Mouse (Mus musculus) testis, adult 2 months (tissue): ENCODE data around the gene Ptprd. TPM values are rescaled to one million over a fixed set of nuclear protein-coding genes. Genes with fewer than 3 reads are reported as not detected.
"Not testable (repeated sequence)": the region's sequence is repeated elsewhere in the genome, so short reads cannot be mapped to it uniquely, and the experiment has no call there.

Source experiments
- H3K27ac ChIP-seq: fragments of 200-500 bp; 2 replicates; pipeline ENCODE4 v1.5.1; 2012; ENCODE audit warnings: low read depth, low read length; ENCODE audit not compliant: control insufficient read depth, insufficient read depth
- H3K27me3 ChIP-seq: fragments of 200-500 bp; 2 replicates; pipeline ENCODE4 v1.6.1; 2012; ENCODE audit warnings: mild to moderate bottlenecking, low read length, moderate library complexity; ENCODE audit not compliant: control insufficient read depth, insufficient read depth
- H3K36me3 ChIP-seq: fragments of 200-500 bp; 2 replicates; pipeline ENCODE4 v1.6.1; 2012; ENCODE audit warnings: mild to moderate bottlenecking, low read length; ENCODE audit not compliant: control insufficient read depth, insufficient read depth
- H3K4me1 ChIP-seq: fragments of 200-500 bp; 2 replicates; pipeline ENCODE4 v1.6.1; 2012; ENCODE audit warnings: low read length; ENCODE audit not compliant: control insufficient read depth, insufficient read depth
- H3K4me3 ChIP-seq: fragments of 200-500 bp; 2 replicates; pipeline ENCODE4 v1.5.1; 2012; ENCODE audit warnings: low read depth, mild to moderate bottlenecking, low read length, moderate library complexity, mixed read lengths; ENCODE audit not compliant: control insufficient read depth
- CTCF ChIP-seq: fragments of 200-500 bp; IDR thresholded peaks from 2 replicates; pipeline ENCODE4 v1.5.1; 2012; ENCODE audit warnings: low read depth, mild to moderate bottlenecking, inconsistent platforms, low read length, moderate library complexity; ENCODE audit not compliant: control insufficient read depth, insufficient read depth, insufficient replicate concordance
- POLR2A ChIP-seq: fragments of 200-500 bp; IDR thresholded peaks from 2 replicates; pipeline ENCODE4 v1.6.1; 2012; ENCODE audit warnings: low read depth, mild to moderate bottlenecking, inconsistent platforms, low read length, moderate library complexity; ENCODE audit not compliant: control insufficient read depth
- polyA plus RNA-seq: library from polyadenylated mRNA; depleted of rRNA; stranded (reverse); fragments of >200 nt; gene quantifications from 2 replicates; pipeline ENCODE4 v1.2.3, GENCODE M21; 2012

Gene Ptprd
- polyA plus RNA-seq, 1 experiment, result 3.4 TPM

DNA sequence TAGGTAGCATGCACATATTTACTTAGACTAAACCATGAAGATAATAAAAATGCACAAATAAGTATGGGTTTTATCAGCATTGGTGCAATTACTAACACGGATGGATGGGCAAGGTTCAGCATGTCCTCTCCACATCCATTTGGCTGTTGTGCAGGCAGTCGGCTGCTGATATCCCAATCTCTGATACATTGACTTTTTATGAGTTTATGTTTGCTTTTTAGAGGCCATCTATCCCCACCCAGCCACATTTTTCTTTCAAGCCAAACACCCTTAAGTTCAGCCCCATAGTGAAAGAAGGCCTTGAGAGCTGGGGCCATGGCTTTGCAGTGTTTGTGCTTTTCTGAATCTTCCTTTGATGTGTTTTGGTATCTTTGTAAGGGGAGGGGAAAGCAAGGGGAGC, 2166.1 kb downstream of the Ptprd start:
- TF ChIP-seq CTCF, result no peak
- no peak for TF ChIP-seq POLR2A
- Histone ChIP-seq H3K4me1 (no peaks in the 10 kb centered on the region), H3K27ac (no peak overlapping the region), H3K36me3 (no peaks in the 10 kb centered on the region), H3K4me3 (no peak overlapping the region), H3K27me3 (no peaks in the 10 kb centered on the region)

DNA sequence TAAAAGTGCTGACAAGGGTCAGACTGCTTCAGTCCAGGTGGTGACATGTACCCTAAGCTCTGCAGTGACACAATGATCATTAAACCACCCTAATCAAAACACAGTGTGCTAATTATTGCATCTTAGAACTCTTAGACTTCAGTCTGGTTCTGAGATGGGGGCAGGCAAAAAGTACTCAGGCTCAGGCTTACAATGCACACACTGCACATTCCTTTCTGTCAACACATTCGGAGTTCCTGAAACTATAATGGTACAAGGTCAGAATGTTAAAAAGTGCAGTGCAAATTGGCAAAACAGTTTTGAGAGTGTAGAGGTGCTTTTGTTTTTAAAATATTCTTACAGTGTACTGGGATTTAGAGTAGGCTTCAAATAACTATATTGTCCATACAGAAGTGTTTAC, 2167.0 kb downstream of the Ptprd start:
- Histone ChIP-seq H3K27ac (no peak overlapping the region), H3K27me3 (no peaks in the 10 kb centered on the region), H3K4me1 (no peaks in the 10 kb centered on the region), H3K4me3 (no peak overlapping the region), H3K36me3 (no peaks in the 10 kb centered on the region)
- TF ChIP-seq CTCF (no peak), POLR2A (no peak)

DNA sequence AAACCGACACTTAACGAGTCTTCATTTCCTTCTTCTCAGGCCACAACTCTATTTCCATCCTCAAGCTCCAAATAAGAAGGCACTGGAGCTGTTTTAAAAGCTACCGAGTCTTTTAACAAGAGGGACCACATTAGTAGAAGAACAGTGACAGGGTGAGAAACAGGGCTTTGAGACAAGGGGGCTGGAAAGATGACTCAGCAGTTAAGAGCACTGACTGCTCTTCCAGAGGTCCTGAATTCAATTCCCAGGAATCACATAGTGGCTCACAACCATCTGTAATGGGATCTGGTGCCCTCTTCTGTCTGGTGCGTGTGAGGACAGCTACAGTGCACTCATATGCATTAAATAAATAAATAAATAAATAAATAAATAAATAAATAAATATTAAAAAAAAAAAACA, 2174.6 kb downstream of the Ptprd start:
- H3K4me1 ChIP-seq, H3K27ac ChIP-seq, H3K36me3 ChIP-seq, H3K4me3 ChIP-seq, H3K27me3 ChIP-seq: not testable (repeated sequence)

DNA sequence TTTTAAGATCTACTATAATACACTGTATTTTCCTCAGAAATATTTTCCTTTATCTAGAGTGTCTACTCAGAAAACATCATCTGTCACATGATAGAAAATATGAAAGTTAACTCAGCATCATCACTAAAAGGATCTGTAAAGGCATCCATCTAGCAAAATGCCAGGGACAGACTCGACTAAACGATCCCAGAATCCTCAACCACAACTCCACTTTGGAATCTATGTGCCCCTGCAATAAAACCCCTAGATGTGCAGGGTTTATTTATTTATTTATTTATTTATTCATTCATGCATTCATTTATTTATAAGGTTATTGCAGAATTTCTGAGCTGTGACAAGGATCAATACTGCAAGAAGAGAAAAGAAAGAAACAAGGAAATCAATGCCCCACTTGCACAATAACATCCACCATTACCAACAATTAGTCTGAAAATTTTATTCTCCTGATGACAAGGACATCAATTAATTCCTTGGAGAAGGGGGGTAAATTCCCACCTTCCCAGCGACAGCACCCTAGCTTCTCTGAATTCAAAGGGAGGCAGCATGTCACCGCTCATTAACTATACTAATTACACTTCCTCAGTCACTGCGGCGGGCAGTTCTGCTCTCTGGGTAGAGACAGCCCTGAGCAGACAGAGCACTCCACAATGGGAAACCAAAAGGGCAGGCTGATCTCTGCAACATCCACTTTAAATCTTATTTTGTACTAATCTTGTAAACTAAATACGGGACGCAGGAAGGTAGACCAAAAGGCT, 2186.0 kb downstream of the Ptprd start:
- TF ChIP-seq POLR2A, result no peak
- TF ChIP-seq CTCF, result no peak
- H3K36me3 ChIP-seq, result no peaks in the 10 kb centered on the region
- H3K27me3 ChIP-seq, result no peaks in the 10 kb centered on the region
- H3K27ac ChIP-seq, result no peak overlapping the region
- no peak overlapping the region for H3K4me3 ChIP-seq
- no peaks in the 10 kb centered on the region for H3K4me1 ChIP-seq

DNA sequence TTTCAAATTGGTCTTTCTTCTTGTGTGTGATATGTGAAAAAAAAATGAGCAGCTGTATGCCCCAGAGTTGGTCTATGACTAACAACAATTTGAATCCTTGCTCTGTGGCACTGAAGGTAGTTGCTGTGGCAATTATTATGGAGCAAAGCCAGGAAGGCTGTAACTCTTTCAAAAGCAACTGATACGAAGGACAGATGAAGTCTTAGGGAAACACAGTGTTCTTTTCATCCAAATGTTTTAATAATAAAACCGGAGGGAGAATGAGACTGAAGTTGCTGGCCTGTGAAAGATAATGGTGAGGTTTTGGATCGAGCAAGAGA, 2187.3 kb downstream of the Ptprd start:
- H3K27me3 ChIP-seq, result no peaks in the 10 kb centered on the region
- H3K27ac ChIP-seq, result no peak overlapping the region
- H3K36me3 ChIP-seq, result no peaks in the 10 kb centered on the region

DNA sequence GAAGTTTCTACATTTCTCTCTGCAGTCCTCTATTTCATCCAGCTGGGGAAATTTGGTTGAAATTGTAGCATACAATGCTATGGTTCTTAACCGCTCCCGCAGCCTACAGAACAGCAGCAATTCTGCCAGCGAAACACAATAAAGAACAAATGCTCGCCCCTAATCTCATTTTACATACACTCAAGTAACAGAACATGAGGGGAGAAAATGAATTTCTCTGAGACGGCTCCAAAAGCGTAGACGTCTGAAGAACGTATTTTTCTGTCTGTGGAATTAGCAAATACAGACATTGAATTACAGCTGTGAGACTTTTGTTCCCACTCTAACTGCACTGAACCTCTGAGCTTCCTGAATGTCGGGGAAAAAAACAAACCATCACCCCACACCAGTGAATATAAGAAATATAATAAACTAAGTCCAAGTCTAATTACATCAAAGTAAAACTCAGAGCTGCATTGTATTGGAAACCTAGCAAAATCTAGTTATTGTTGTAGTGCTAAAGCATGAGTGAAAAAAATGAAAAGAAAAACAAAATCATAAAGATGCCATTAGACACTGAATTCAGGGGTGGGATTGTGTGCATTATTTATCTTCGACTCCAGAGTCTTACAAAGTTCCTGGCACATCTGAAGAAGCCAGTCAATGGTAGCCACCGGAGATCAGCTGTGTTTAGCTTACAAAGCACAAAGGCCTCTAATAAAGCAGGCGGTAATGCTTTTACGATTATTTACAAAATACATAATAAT, 2187.8 kb downstream of the Ptprd start:
- Histone ChIP-seq H3K36me3 (no peaks in the 10 kb centered on the region), H3K27me3 (no peaks in the 10 kb centered on the region), H3K27ac (no peak overlapping the region), H3K4me3 (no peak overlapping the region), H3K4me1 (no peaks in the 10 kb centered on the region)
- no peak for TF ChIP-seq CTCF
- no peak for TF ChIP-seq POLR2A

More for the DNA sequence above, 2187.3 kb downstream of the Ptprd start:
- TF ChIP-seq POLR2A, result no peak
- no peak for TF ChIP-seq CTCF
- no peak overlapping the region for H3K4me3 ChIP-seq
- no peaks in the 10 kb centered on the region for H3K4me1 ChIP-seq

DNA sequence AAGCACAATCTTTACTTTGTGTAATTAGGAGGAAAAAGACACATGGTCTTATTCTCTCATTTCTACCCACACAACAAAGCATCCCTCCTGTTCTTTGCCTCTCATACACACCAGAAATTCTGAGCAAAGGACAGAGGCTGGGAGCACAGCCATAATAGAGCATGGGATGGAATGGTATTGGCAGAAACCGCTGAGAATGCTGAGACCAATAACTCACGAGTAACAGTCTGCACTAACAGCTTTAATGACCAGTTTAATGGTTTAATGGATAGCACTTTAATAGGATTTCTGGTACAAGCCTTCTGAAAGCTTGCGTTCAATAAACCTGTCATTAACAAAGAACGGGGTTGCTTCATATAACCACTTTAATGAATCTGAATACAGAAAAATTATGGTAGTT, 2190.1 kb downstream of the Ptprd start:
- H3K4me1 ChIP-seq, result no peaks in the 10 kb centered on the region
- H3K4me3 ChIP-seq, result no peak overlapping the region
- no peaks in the 10 kb centered on the region for H3K27me3 ChIP-seq
- no peak for TF ChIP-seq CTCF
- TF ChIP-seq POLR2A, result no peak
- no peaks in the 10 kb centered on the region for H3K36me3 ChIP-seq
- H3K27ac ChIP-seq, result no peak overlapping the region
